Mouse (Mus musculus) Patski (cell line): ENCODE results near the gene Gapdh. TPM values are rescaled to one million over a fixed set of nuclear protein-coding genes. Genes with fewer than 3 reads are reported as not detected.

Experiments
- ATAC-seq: fragments of 100-300 bp; one replicate; pipeline ENCODE4 v1.8.0; 2021
- CTCF ChIA-PET: fragments of 350-600 bp; sonication (Branson Sonifier 250); formaldehyde crosslinking; loops from one replicate; lab custom pipeline; 2022; ENCODE audit warnings: inconsistent platforms; lab: Charles Lee
- POLR2A ChIA-PET: fragments of 350-600 bp; sonication (Branson Sonifier 250); formaldehyde crosslinking; loops from one replicate; lab custom pipeline; 2022; ENCODE audit warnings: antibody characterized with exemption, inconsistent platforms; lab: Charles Lee
- DNase-seq: peaks from one replicate; pipeline ENCODE4 v3.0.0-alpha.2; 2011; ENCODE audit warnings: low read depth, low spot score
- H3K27me3 ChIP-seq: fragments of 371-371 bp; one replicate; pipeline ENCODE4 v1.5.1; 2021
- CTCF ChIP-seq: fragments of 100-300 bp; IDR thresholded peaks from one replicate; pipeline ENCODE4 v1.5.1; 2021
- in situ Hi-C: fragments of 300-500 bp; cut with MboI; formaldehyde crosslinking; loops from 3 replicates; pipeline ENCODE4 v1.11.1; 2018; ENCODE audit warnings: low pct_unique_long_range_greater_than_20kb, mixed read lengths
- polyA plus RNA-seq: library from polyadenylated mRNA; unstranded; gene quantifications from one replicate; pipeline ENCODE4 v1.2.3, GENCODE M21; 2021

Gene Gapdh
- polyA plus RNA-seq, 1 experiment from 2014 or later = 889 TPM

DNA sequence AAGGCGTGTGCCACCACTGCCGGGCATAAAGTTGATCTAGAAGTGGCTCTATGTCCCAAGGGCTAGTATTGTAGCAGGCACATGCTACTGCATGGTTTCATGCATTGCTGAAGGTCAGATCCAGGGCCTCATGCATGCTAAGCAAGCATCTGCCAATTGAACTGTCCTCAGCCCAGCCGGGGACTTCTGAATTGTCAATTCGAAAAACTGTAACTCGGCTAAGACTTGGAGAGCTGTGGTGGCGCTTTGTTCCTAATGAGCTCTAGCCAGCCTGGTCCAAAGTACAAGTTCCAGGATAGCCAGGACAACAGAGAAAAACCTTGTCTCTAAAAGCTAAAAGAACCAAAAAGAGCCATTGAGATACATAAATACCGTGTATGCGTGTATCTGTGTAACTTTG lies 46.9 kb downstream of the Gapdh start:
- POLR2A ChIA-PET = interaction anchor here (0.6 kb wide), 1 partner anchor 177 kb away, joined by 3 read pairs; no protein-coding TSS in a partner anchor
- in situ Hi-C loops = no loop called here
- DNase-seq (no peak), ATAC-seq (no peak)
- CTCF ChIA-PET = no interaction called here
- TF ChIP-seq CTCF = no peak
- H3K27me3 ChIP-seq = no peaks in the 10 kb centered on the region

DNA sequence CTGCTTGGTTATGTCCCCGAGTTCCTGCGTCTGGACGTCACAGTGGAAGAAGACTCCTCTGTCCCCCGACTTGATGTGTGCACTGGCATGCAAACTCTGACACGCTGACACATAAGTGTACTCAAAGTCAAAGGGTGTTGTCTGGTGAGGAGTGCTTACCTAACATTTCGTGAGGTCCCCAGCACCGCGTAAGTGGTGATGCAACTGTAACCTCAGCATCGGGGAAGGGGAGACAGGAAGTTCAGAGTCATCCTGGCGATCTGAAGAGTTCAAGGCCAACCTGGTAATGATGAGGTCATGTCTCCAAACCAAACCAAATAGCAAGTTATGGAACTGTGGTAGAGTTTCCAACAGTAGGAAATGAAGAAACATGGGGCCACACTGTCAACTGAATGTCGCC lies 53.7 kb downstream of the Gapdh start:
- ChIA-PET CTCF (interaction anchor here (3.5 kb wide), 1 partner anchor 11 kb away, joined by 19 read pairs; no protein-coding TSS in a partner anchor), POLR2A (no interaction called here)

More for the DNA sequence above, 53.7 kb downstream of the Gapdh start:
- TF ChIP-seq CTCF = no peak
- no peaks in the 10 kb centered on the region for H3K27me3 ChIP-seq
- ATAC-seq (no peak), DNase-seq (no peak)
- in situ Hi-C loops = no loop called here

Other genes starting within 250 kb of the Gapdh start
- gene Ptms, start 246.4 kb downstream of the Gapdh start, polyA plus RNA-seq = 850 TPM
- gene Mlf2, start 235.1 kb downstream of the Gapdh start, polyA plus RNA-seq = 442 TPM
- 153 TPM for gene Cops7a, start 200.9 kb downstream of the Gapdh start, polyA plus RNA-seq
- 12.9 TPM for gene Pianp, start 169.8 kb downstream of the Gapdh start, polyA plus RNA-seq
- 53.0 TPM for gene Zfp384, start 157.3 kb downstream of the Gapdh start, polyA plus RNA-seq
- gene Ing4, start 126.7 kb downstream of the Gapdh start, polyA plus RNA-seq = 77.6 TPM
- gene Acrbp, start 116.8 kb downstream of the Gapdh start, polyA plus RNA-seq = 9.7 TPM
- not detected for gene Lpar5, start 98.5 kb downstream of the Gapdh start, polyA plus RNA-seq
- 198 TPM for gene Chd4, start 70.5 kb downstream of the Gapdh start, polyA plus RNA-seq
- gene Nop2, start 34.6 kb downstream of the Gapdh start, polyA plus RNA-seq = 65.0 TPM
- gene Iffo1, start 21.2 kb downstream of the Gapdh start, polyA plus RNA-seq = 6.2 TPM
- 73.8 TPM for gene Ncapd2, start 25.2 kb upstream of the Gapdh start, polyA plus RNA-seq
- gene Mrpl51, start 25.3 kb upstream of the Gapdh start, polyA plus RNA-seq = 175 TPM
- 7.5 TPM for gene Vamp1, start 49.1 kb upstream of the Gapdh start, polyA plus RNA-seq
- 18.2 TPM for gene Tapbpl, start 65.4 kb upstream of the Gapdh start, polyA plus RNA-seq
- gene Cd27, start 70.5 kb upstream of the Gapdh start, polyA plus RNA-seq = 0.33 TPM
- not detected for gene Tuba3a, start 119.6 kb upstream of the Gapdh start, polyA plus RNA-seq
- gene Ltbr, start 147.4 kb upstream of the Gapdh start, polyA plus RNA-seq = 164 TPM
- gene Scnn1a, start 154.2 kb upstream of the Gapdh start, polyA plus RNA-seq = 1.8 TPM
- gene Tnfrsf1a, start 182.9 kb upstream of the Gapdh start, polyA plus RNA-seq = 190 TPM
- 0.49 TPM for gene Plekhg6, start 214.3 kb upstream of the Gapdh start, polyA plus RNA-seq